Mouse (Mus musculus): ENCODE measurements at regions not wholly inside any gene's neighbourhood (a gene's known extent, or its start where the extent isn't known, plus 50 kb on each side); places are given as distances from the start of the nearest gene placed in this dataset.

DNA sequence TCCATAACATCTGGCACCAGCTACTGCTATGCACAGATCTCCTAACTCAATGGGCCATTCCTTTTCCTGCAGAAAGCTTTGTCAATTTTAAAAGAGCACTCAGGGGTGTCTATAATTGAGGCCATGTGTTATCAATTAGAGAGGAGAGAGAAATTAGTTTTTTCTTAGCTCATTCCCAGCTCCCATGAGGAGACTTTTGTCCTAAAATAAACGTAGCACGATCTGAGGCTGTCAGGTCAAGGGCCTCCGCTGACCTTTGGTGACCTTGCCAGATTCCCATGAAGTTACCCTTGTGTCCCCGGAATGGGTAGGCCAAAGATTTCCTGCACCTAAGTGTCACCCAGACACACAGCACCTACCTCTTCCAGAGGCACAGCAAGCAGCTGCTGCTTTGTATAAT, 130.3 kb upstream of the Gm17728 start:
- TF ChIP-seq ZNF384 (IDR thresholded peaks at IDR 0.05; ENCODE audit: low read depth, low read length) (no peak), CHD2 (IDR thresholded peaks at IDR 0.05; ENCODE audit: low read length) (no peak), RAD21 (IDR thresholded peaks at IDR 0.05; ENCODE audit: low read depth, low read length) (no peak), CHD1 (IDR thresholded peaks at IDR 0.05; ENCODE audit: low read depth, low read length) (no peak), EP300 (IDR thresholded peaks at IDR 0.05; ENCODE audit: low read length) (no peak), SMC3 (IDR thresholded peaks at IDR 0.05; ENCODE audit: low read depth, low read length) (no peak), GABPA (IDR thresholded peaks at IDR 0.05; ENCODE audit: insufficient replicate concordance, low read depth, low read length) (no peak), PAX5 (IDR thresholded peaks at IDR 0.05; ENCODE audit: low read length) (no peak)

Data from CH12.LX (cell line).